Comparison of ENCODE assay signal across 8 mouse cellular contexts in the genomic region with DNA sequence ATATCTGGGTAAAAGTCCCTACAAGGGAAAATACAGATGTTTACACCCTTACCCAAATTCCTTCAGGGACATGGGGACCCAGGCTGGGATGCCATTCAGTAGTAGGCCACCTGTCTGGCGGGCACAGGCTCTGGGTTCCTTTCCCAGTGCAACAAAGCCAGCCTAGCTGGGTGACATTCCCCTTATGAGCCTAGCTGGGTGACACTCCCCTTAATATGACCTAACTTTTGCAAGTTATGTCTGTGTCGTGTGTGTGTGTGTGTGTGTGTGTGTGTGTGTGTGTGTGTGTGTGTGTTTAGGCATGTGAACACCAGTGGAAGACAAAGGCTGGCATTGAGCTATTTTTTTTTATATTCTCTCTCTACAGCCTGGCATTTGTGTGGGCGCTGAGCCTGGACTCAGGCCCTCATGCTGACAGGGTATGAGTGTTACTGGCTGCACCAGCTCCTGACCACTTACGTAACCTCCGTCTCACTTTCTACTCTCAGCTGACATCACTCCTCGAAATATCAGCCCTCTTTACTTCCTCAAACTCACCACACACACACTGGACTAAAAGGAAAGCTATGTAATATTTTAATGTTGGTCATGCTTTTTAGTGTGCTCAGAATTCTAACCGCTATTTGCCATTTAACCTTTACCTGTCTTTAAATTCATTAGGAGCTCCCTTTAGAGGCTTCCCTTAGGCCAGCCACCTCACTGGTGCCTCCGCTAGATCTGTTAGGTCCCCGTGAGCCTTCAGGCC. TPM values are rescaled to one million over a fixed set of nuclear protein-coding genes. Genes with fewer than 3 reads are reported as not detected.
DNase-seq lines count a peak whose midpoint lies in the region; ATAC-seq and TF ChIP-seq lines count a peak whose summit lies in the region.

No protein-coding gene starts in this region.

- TF ChIP-seq CTCF in kidney, postnatal 0 days (IDR thresholded peaks at IDR 0.05; ENCODE audit: low read depth): no peak

- no peaks in the 10 kb centered on the region for H3K4me1 ChIP-seq in kidney, postnatal 0 days (replicated peaks; ENCODE audit: insufficient read depth, low read length)
- H3K4me1 ChIP-seq in megakaryocyte, embryonic 14.5 days: peaks cover 85% of the 10 kb centered on the region

- no peak for ATAC-seq in kidney, postnatal 0 days (replicated peaks; ENCODE audit: low FRiP score, low read depth)

- peak; percentile 24 for DNase-seq in kidney, postnatal 0 days (ENCODE audit: low spot score)
- DNase-seq in kidney, adult 18-20 months: no peak
- DNase-seq in adipocyte (ENCODE audit: low spot score): peak; percentile 57
- DNase-seq in heart, postnatal 10 days: peak; percentile 66 to 68
- DNase-seq in embryo, embryonic 10 days (ENCODE audit: low spot score): no peak
- no peak for DNase-seq in kidney, adult 11 months
- DNase-seq in frontal cortex, postnatal 10 days (ENCODE audit: low spot score in 2 of 2): no peak

- WGBS in kidney, postnatal 0 days: 65% methylated on average over 9 of the region's 9 CpGs

- H3K27ac ChIP-seq in kidney, postnatal 0 days: no peak overlapping the region

- no peak overlapping the region for H3K4me2 ChIP-seq in kidney, postnatal 0 days (ENCODE audit: low read length)

- intact Hi-C loops in heart, postnatal 10 days (cut with DNase I): no loop called here

- no peak overlapping the region for H3K9ac ChIP-seq in kidney, postnatal 0 days (ENCODE audit: low read depth, low read length)

- no peaks in the 10 kb centered on the region for H3K27me3 ChIP-seq in kidney, postnatal 0 days (ENCODE audit: insufficient read depth, low read length)
- H3K27me3 ChIP-seq in megakaryocyte, embryonic 14.5 days (replicated peaks): no peaks in the 10 kb centered on the region

- no peak overlapping the region for H3K4me3 ChIP-seq in kidney, postnatal 0 days (replicated peaks; ENCODE audit: low read depth, low read length)
- peak overlapping the region; percentile 88 for H3K4me3 ChIP-seq in megakaryocyte, embryonic 14.5 days (replicated peaks)

- no peaks in the 10 kb centered on the region for H3K9me3 ChIP-seq in kidney, postnatal 0 days (replicated peaks; ENCODE audit: low read length)
- H3K9me3 ChIP-seq in megakaryocyte, embryonic 14.5 days: no peaks in the 10 kb centered on the region

- H3K36me3 ChIP-seq in kidney, postnatal 0 days (ENCODE audit: insufficient read depth, low read length): no peaks in the 10 kb centered on the region
- no peaks in the 10 kb centered on the region for H3K36me3 ChIP-seq in megakaryocyte, embryonic 14.5 days (replicated peaks; ENCODE audit: low read length)

RNA-seq across cellular contexts. Expression of gene Cxcr5, which starts 5.8 kb away (rescaled TPM):
- 0.05 TPM in 1 of 2 replicates, not detected in the other for polyA plus RNA-seq in kidney, postnatal 0 days (2015; fragmentation: Nextera tagmentation; extraction: Ambion mirVana)
- under 1 TPM; 0.24 to 0.27 TPM for total RNA-seq in heart, postnatal 10 days (2021)
- not detected in 2 replicates for polyA plus RNA-seq in megakaryocyte, embryonic 14.5 days (2012; ENCODE audit: insufficient read depth, low replicate concordance)

RNA-seq across cellular contexts. Expression of gene Ddx6, which starts 37.2 kb away (rescaled TPM):
- 13.8 and 14.9 TPM in 2 replicates for polyA plus RNA-seq in kidney, postnatal 0 days (2015; fragmentation: Nextera tagmentation; extraction: Ambion mirVana)
- 100 to 1,000 TPM in 1 of 2 experiments, 10 to 100 TPM in 1; 96.2 to 104 TPM for total RNA-seq in heart, postnatal 10 days (2021)
- 4.1 and 10.8 TPM in 2 replicates for polyA plus RNA-seq in megakaryocyte, embryonic 14.5 days (2012; ENCODE audit: insufficient read depth, low replicate concordance)

Comparison
In these comparisons a context has a peak if more than half of its experiments do, and no peak if none do; other contexts are left out.
1. DNase-seq: peak in kidney, postnatal 0 days (single experiment), adipocyte (single experiment) and heart, postnatal 10 days (2 of 2); none in kidney, adult 18-20 months (single experiment), embryo, embryonic 10 days (single experiment), kidney, adult 11 months (single experiment) and frontal cortex, postnatal 10 days (0 of 2).